Mouse (Mus musculus) retina, embryonic 14.5 days (tissue): Measurements from ENCODE around the gene Btbd9.
"Not testable (repeated sequence)": the region's sequence is repeated elsewhere in the genome, so short reads cannot be mapped to it uniquely, and the experiment has no call there.

ENCODE experiments used
- DNase-seq: peaks from one replicate; pipeline ENCODE4 v3.0.0-alpha.2; 2015; ENCODE audit warnings: low spot score

Btbd9 gene

GRCm38 (mm10) chr17:30556512-30556911 lies 19.8 kb downstream of the Btbd9 start:
- no peak for DNase-seq

GRCm38 (mm10) chr17:30553027-30553937 lies 23.0 kb downstream of the Btbd9 start:
- no peak for DNase-seq

- no peak for DNase-seq
These were observed 25.5 kb downstream of the Btbd9 start for GRCm38 (mm10) chr17:30550774-30551107.

- DNase-seq, result no peak
These were observed 26.2 kb downstream of the Btbd9 start for GRCm38 (mm10) chr17:30549899-30550773.

- DNase-seq, result no peak
These were observed 37.2 kb downstream of the Btbd9 start for GRCm38 (mm10) chr17:30539098-30539497.

- DNase-seq, result no peak
These were observed 39.6 kb downstream of the Btbd9 start for GRCm38 (mm10) chr17:30536651-30537050.

- no peak for DNase-seq
These were observed 43.2 kb downstream of the Btbd9 start for GRCm38 (mm10) chr17:30533098-30533497.

- DNase-seq, result no peak
These were observed 45.7 kb downstream of the Btbd9 start for GRCm38 (mm10) chr17:30530542-30530940.

GRCm38 (mm10) chr17:30529632-30530541 lies 46.4 kb downstream of the Btbd9 start:
- no peak for DNase-seq

- no peak for DNase-seq
These were observed 50.6 kb downstream of the Btbd9 start for GRCm38 (mm10) chr17:30525405-30526295.

- DNase-seq, result no peak
These were observed 51.8 kb downstream of the Btbd9 start for GRCm38 (mm10) chr17:30524451-30524850.

- DNase-seq, result no peak
These were observed 52.5 kb downstream of the Btbd9 start for GRCm38 (mm10) chr17:30523783-30524182.

- no peak for DNase-seq
These were observed 53.7 kb downstream of the Btbd9 start for GRCm38 (mm10) chr17:30522406-30523078.

- DNase-seq, result not testable (repeated sequence)
These were observed 57.1 kb downstream of the Btbd9 start for GRCm38 (mm10) chr17:30519172-30519512.

- DNase-seq, result no peak
These were observed 57.7 kb downstream of the Btbd9 start for GRCm38 (mm10) chr17:30518431-30519171.

- no peak for DNase-seq
These were observed 59.5 kb downstream of the Btbd9 start for GRCm38 (mm10) chr17:30516580-30517340.

- DNase-seq, result no peak
These were observed 60.9 kb downstream of the Btbd9 start for GRCm38 (mm10) chr17:30515401-30515800.

- no peak for DNase-seq
These were observed 63.3 kb downstream of the Btbd9 start for GRCm38 (mm10) chr17:30513034-30513433.

- DNase-seq, result no peak
These were observed 63.8 kb downstream of the Btbd9 start for GRCm38 (mm10) chr17:30512531-30512930.
